Mouse (Mus musculus) testis, adult 2 months (tissue): ENCODE results near the gene Rptor. TPM values are rescaled to one million over a fixed set of nuclear protein-coding genes. Genes with fewer than 3 reads are reported as not detected.
A peak's percentile ranks its signal among the peaks of the same experiment; 100 is the strongest.

ENCODE experiments used
- H3K27ac ChIP-seq: fragments of 200-500 bp; 2 replicates; pipeline ENCODE4 v1.5.1; 2012; ENCODE audit warnings: low read depth, low read length; ENCODE audit not compliant: control insufficient read depth, insufficient read depth
- H3K27me3 ChIP-seq: fragments of 200-500 bp; 2 replicates; pipeline ENCODE4 v1.6.1; 2012; ENCODE audit warnings: mild to moderate bottlenecking, low read length, moderate library complexity; ENCODE audit not compliant: control insufficient read depth, insufficient read depth
- H3K36me3 ChIP-seq: fragments of 200-500 bp; 2 replicates; pipeline ENCODE4 v1.6.1; 2012; ENCODE audit warnings: mild to moderate bottlenecking, low read length; ENCODE audit not compliant: control insufficient read depth, insufficient read depth
- H3K4me1 ChIP-seq: fragments of 200-500 bp; 2 replicates; pipeline ENCODE4 v1.6.1; 2012; ENCODE audit warnings: low read length; ENCODE audit not compliant: control insufficient read depth, insufficient read depth
- H3K4me3 ChIP-seq: fragments of 200-500 bp; 2 replicates; pipeline ENCODE4 v1.5.1; 2012; ENCODE audit warnings: low read depth, mild to moderate bottlenecking, low read length, moderate library complexity, mixed read lengths; ENCODE audit not compliant: control insufficient read depth
- CTCF ChIP-seq: fragments of 200-500 bp; IDR thresholded peaks from 2 replicates; pipeline ENCODE4 v1.5.1; 2012; ENCODE audit warnings: low read depth, mild to moderate bottlenecking, inconsistent platforms, low read length, moderate library complexity; ENCODE audit not compliant: control insufficient read depth, insufficient read depth, insufficient replicate concordance
- POLR2A ChIP-seq: fragments of 200-500 bp; IDR thresholded peaks from 2 replicates; pipeline ENCODE4 v1.6.1; 2012; ENCODE audit warnings: low read depth, mild to moderate bottlenecking, inconsistent platforms, low read length, moderate library complexity; ENCODE audit not compliant: control insufficient read depth
- polyA plus RNA-seq: library from polyadenylated mRNA; depleted of rRNA; stranded (reverse); fragments of >200 nt; gene quantifications from 2 replicates; pipeline ENCODE4 v1.2.3, GENCODE M21; 2012

The Rptor gene
- polyA plus RNA-seq, 1 experiment: 25.4 TPM

DNA sequence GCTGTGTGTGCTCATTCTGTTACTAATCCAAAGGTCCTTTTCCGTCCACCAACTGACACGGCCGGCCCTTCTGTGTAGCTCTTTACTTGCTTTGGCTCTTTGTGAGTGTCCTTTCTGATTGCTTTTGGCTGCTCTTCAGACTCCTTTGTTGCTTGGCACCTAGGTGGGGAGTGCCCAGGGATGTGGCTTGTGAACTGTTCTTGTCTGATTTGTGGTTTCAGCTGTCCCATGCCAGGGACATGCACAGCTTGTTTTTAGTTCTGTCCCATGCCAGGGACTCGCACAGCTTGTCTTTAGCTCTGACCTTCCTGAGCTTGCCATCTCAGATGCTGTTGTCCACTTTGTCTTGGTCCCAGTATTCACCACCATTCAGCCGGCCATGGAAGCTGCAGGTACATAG is 4.8 kb downstream of the Rptor start:
- Histone ChIP-seq H3K4me1 (peaks cover 4% of the 10 kb centered on the region), H3K27ac (no peak overlapping the region), H3K27me3 (no peaks in the 10 kb centered on the region), H3K36me3 (no peaks in the 10 kb centered on the region), H3K4me3 (no peak overlapping the region)
- no peak for TF ChIP-seq POLR2A
- no peak for TF ChIP-seq CTCF

DNA sequence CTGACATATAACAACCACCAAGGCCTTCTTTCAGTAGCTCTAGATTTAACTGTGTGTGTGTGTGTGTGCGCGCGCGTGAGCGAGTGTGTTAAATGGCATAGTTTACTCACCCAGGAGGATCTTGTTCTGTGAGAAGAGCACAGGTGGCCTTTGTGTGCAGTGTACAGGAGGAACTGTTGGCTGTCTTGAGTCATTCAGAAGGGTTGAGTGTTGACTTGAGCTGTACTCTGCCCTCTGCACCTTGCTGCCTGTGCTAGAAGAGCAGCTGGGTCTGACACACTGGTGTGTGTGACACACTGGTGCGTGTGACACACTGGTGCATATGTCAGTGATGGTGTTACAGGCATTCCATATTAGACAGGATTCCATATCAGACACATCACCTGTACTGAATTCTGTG is 8.8 kb downstream of the Rptor start:
- H3K27me3 ChIP-seq: no peaks in the 10 kb centered on the region
- H3K27ac ChIP-seq: no peak overlapping the region
- no peak overlapping the region for H3K4me3 ChIP-seq
- H3K36me3 ChIP-seq: no peaks in the 10 kb centered on the region
- no peaks in the 10 kb centered on the region for H3K4me1 ChIP-seq
- TF ChIP-seq CTCF (no peak), POLR2A (no peak)

DNA sequence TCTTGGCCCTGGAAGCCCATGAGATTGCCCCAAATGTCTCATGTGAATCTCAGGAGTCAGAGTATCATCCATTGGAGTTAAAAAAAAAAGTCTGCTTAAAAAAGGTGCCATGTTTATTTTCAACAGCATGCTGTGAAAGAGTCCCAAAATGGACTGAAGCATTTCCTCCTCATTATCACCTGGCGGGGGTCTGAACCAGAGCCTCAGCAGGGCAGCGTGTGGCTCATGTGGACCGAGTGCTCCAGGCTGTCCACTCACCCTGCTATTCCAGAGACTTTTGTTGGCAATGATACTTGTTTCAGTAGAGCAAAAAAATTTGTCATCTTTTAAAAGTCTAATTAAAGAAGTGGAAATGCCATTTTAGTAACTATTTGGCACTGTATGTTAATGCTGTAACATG is 9.5 kb downstream of the Rptor start:
- Histone ChIP-seq H3K27me3 (no peaks in the 10 kb centered on the region), H3K36me3 (no peaks in the 10 kb centered on the region), H3K4me3 (no peak overlapping the region), H3K4me1 (no peaks in the 10 kb centered on the region), H3K27ac (no peak overlapping the region)
- no peak for TF ChIP-seq POLR2A
- TF ChIP-seq CTCF: no peak

DNA sequence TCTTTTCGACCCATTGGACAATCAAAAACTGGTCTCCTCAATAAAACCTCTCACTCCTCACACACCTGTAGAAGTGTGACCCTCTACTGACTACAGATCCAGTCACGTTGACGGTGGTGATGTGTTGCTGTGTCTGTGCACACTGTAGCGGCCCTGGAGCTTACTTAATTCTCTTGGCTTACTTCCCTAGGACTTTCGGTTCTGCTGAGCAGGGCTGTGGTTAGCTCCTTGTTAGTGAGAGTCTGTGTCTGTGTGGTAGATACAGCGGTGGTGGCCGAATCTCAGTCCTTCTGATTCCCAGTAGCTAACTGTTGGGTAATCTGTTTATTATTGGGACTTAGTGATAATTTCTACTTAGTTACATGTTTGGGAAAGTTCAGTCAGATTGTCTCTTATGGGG is 12.4 kb downstream of the Rptor start:
- no peak for TF ChIP-seq POLR2A
- Histone ChIP-seq H3K27ac (no peak overlapping the region), H3K36me3 (no peaks in the 10 kb centered on the region), H3K4me3 (no peak overlapping the region), H3K4me1 (no peaks in the 10 kb centered on the region), H3K27me3 (no peaks in the 10 kb centered on the region)

DNA sequence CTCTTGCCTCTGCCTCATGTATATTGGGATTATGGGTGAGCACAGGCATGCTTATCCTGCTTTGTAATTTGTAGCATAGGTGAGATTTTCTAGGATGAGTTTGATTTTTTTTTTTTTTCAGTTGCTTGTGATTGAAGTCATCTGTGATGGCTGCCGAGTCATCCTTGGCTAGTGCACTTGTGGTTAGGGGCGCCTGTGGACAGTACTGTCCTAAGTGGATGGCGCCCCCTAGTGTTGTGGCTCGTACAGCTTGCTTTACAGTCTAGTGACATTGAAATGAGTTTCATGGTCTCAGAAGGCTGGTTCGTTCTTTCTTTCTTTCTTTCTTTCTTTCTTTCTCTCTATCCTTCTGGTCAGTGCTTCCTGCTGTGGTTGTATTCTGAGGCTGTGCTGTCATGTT is 16.1 kb downstream of the Rptor start:
- Histone ChIP-seq H3K4me3 (no peak overlapping the region), H3K4me1 (no peaks in the 10 kb centered on the region), H3K36me3 (no peaks in the 10 kb centered on the region), H3K27me3 (no peaks in the 10 kb centered on the region), H3K27ac (no peak overlapping the region)
- TF ChIP-seq POLR2A: no peak
- peak; percentile 42; the same call in 1 of the 2 replicates for TF ChIP-seq CTCF

DNA sequence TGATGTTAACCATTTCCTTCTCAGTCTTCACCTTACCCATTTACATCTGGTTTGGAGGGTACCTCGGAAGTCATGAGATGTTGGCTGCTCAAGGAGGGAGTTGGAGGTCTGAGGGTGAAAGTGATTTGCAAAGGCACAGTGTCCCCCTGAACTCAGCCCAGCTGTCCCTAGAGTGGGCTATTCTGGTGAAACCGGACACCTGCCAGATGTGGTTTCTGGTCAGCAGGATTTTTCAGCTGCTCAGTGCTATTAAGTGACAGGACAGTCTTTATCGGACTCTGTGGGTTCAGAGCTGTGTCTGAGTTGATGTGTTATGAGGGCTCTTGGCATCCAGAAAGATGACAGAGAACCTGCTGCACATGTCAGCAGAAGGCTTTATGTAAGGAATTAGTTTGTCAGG is 18.6 kb downstream of the Rptor start:
- Histone ChIP-seq H3K27ac (no peak overlapping the region), H3K27me3 (no peaks in the 10 kb centered on the region), H3K4me1 (peaks cover 2% of the 10 kb centered on the region; the same call in 1 of the 2 replicates), H3K4me3 (no peak overlapping the region), H3K36me3 (no peaks in the 10 kb centered on the region)
- TF ChIP-seq CTCF: no peak
- no peak for TF ChIP-seq POLR2A

DNA sequence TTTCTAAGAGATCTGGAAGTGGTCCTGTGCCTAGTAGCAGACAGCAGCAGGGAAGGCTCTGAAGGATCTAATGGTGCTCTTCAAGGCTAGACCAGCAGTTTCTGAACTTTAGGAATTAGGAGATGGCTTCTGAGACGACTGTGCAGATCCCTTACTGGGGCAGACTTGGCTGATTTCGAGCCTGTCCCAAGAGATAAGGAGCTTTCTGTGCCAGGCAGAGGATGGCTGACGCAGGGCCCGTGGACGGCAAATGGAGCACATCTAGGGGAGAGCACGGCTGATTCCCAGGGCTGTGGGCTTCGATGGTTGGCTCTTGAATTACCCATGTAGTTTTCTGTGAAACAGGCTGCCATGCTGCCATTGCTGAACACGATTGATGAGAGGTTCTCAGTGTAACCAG is 21.1 kb downstream of the Rptor start:
- Histone ChIP-seq H3K27me3 (no peaks in the 10 kb centered on the region), H3K36me3 (no peaks in the 10 kb centered on the region), H3K27ac (no peak overlapping the region), H3K4me3 (no peak overlapping the region), H3K4me1 (peaks cover 2% of the 10 kb centered on the region; the same call in 1 of the 2 replicates)
- no peak for TF ChIP-seq POLR2A
- TF ChIP-seq CTCF: no peak

DNA sequence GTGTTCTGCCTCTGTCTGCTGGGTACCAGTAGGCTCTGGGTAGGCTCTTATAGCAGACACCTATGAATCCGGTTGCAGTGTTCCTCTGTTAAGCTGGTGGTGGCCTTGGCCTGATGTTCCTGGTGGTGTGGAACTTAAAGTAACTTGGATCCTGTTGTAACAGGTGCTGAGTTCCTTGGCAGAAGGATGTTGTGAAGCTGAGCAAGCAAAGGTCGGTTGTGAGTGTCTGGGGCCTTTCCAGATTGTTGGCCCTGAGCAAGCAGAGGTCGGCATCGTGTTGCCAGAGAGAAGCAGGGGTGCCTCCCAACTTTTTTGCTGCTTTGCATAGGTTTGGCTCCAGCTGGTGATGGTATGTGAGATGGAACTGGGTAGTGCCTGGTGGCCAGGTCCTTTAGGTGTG is 21.7 kb downstream of the Rptor start:
- no peaks in the 10 kb centered on the region for H3K27me3 ChIP-seq
- H3K36me3 ChIP-seq: no peaks in the 10 kb centered on the region
- no peak overlapping the region for H3K4me3 ChIP-seq
- TF ChIP-seq CTCF: no peak
- TF ChIP-seq POLR2A: no peak
- H3K4me1 ChIP-seq: peaks cover 2% of the 10 kb centered on the region; the same call in 1 of the 2 replicates
- H3K27ac ChIP-seq: no peak overlapping the region
